8 mouse cellular contexts compared by ENCODE assay signal in the genomic region with DNA sequence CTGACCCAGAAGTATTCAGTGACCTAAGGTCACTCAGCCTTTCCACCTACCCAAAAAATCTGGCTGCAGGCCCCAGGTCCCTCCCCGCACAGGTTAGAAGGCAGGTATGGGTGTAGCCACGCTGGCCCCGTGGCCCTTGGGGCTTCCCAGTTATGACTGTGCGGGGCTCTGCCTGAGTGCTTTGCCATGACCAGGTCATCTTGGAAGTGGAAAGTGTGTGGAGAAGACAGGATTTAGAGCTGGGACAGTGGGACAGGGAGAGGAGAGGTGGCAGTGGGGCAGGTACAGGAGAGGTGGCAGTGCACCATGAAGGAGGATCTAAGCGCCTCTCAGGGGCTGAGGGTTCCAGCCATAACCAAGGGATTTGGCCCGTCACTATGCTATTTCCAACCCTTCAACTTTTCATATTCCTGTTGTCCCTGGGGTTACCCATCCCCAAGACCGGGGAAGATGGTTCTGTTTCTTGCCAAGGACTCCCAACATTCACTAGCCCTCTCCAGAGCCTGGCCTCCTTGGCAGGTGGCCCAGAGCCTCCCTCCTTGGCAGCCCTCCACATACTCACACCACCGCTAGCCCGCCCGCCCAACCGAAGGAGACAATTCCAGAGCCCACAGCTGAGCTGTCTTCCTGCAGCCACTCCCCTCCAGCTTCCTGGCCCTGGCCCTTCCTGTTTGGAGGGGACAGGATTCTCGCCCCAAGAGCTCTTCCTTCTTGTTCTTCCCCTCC. TPM values are rescaled to one million over a fixed set of nuclear protein-coding genes. Genes with fewer than 3 reads are reported as not detected.
DNase-seq lines count a peak whose midpoint lies in the region; ATAC-seq lines count a peak whose summit lies in the region.

No protein-coding gene starts in this region.

- 0 out of 2 replicates have a peak overlapping the region, but pooled peaks have one; percentile 14 for H3K27ac ChIP-seq in midbrain, embryonic 13.5 days

- 86% methylated on average over 12 of the region's 12 CpGs for WGBS in midbrain, embryonic 13.5 days

- no peaks in the 10 kb centered on the region for H3K27me3 ChIP-seq in midbrain, embryonic 13.5 days

- peak; percentile 11 to 44 for DNase-seq in left cerebral cortex, adult 18-20 months (ENCODE audit: low spot score in 2 of 2)
- DNase-seq in left cerebral cortex, adult 11 months (ENCODE audit: low spot score) = no peak
- DNase-seq in frontal cortex, postnatal 36 days (ENCODE audit: low spot score in 2 of 2) = peak; percentile 38 to 52
- DNase-seq in heart, postnatal 4 days = peak; percentile 97
- peak; percentile 94 for DNase-seq in left cerebral cortex, postnatal 4 days
- peak; percentile 64 for DNase-seq in testis, postnatal 14 days (ENCODE audit: low spot score)
- DNase-seq in c-Kit-positive CD71-positive TER-119-positive erythroid progenitor cells, embryonic 14.5 days (ENCODE audit: low spot score) = no peak

- intact Hi-C loops in left cerebral cortex, postnatal 4 days (cut with DNase I) = no loop called here

- no peaks in the 10 kb centered on the region for H3K36me3 ChIP-seq in midbrain, embryonic 13.5 days

- H3K9ac ChIP-seq in midbrain, embryonic 13.5 days (replicated peaks) = no peak overlapping the region

- no peak overlapping the region for H3K4me2 ChIP-seq in midbrain, embryonic 13.5 days (replicated peaks)

- no peaks in the 10 kb centered on the region for H3K4me1 ChIP-seq in midbrain, embryonic 13.5 days (replicated peaks)

- no peaks in the 10 kb centered on the region for H3K9me3 ChIP-seq in midbrain, embryonic 13.5 days

- no peak overlapping the region for H3K4me3 ChIP-seq in midbrain, embryonic 13.5 days (replicated peaks)

- ATAC-seq in midbrain, embryonic 13.5 days = peak; percentile 16; the same call in 1 of the 2 replicates

RNA-seq across cellular contexts. Expression of gene Ccdc102a, which starts 13.3 kb away (rescaled TPM):
- 1 to 10 TPM; 1.5 to 1.9 TPM for total RNA-seq in left cerebral cortex, adult 18-20 months (2021)
- 10 to 100 TPM; 18.1 to 19.4 TPM for total RNA-seq in heart, postnatal 4 days (2021)
- total RNA-seq in left cerebral cortex, postnatal 4 days (2021) = 1 to 10 TPM; 4.9 to 5.5 TPM
- 4.0 and 6.0 TPM in 2 replicates for polyA plus RNA-seq in midbrain, embryonic 13.5 days (2015; fragmentation: Nextera tagmentation; extraction: Ambion mirVana)

RNA-seq across cellular contexts. Expression of gene Adgrg5, which starts 18.9 kb away (rescaled TPM):
- total RNA-seq in left cerebral cortex, adult 18-20 months (2021) = not detected
- total RNA-seq in heart, postnatal 4 days (2021) = under 1 TPM; 0.12 to 0.50 TPM
- under 1 TPM in 1 of 2 experiments, not detected in 1; 0.74 TPM for total RNA-seq in left cerebral cortex, postnatal 4 days (2021)
- 0.08 and 0.13 TPM in 2 replicates for polyA plus RNA-seq in midbrain, embryonic 13.5 days (2015; fragmentation: Nextera tagmentation; extraction: Ambion mirVana)

RNA-seq across cellular contexts. Expression of gene Dok4, which starts 28.5 kb away (rescaled TPM):
- total RNA-seq in left cerebral cortex, adult 18-20 months (2021) = 10 to 100 TPM; 18.6 to 20.9 TPM
- total RNA-seq in heart, postnatal 4 days (2021) = 10 to 100 TPM; 34.2 to 39.5 TPM
- total RNA-seq in left cerebral cortex, postnatal 4 days (2021) = 100 to 1,000 TPM; 181 to 191 TPM
- polyA plus RNA-seq in midbrain, embryonic 13.5 days (2015; fragmentation: Nextera tagmentation; extraction: Ambion mirVana) = 51.2 and 54.5 TPM in 2 replicates

RNA-seq across cellular contexts. Expression of gene Polr2c, which starts 47.4 kb away (rescaled TPM):
- 10 to 100 TPM; 74.5 to 75.7 TPM for total RNA-seq in left cerebral cortex, adult 18-20 months (2021)
- total RNA-seq in heart, postnatal 4 days (2021) = 10 to 100 TPM; 63.3 to 74.8 TPM
- 10 to 100 TPM; 53.6 to 63.3 TPM for total RNA-seq in left cerebral cortex, postnatal 4 days (2021)
- polyA plus RNA-seq in midbrain, embryonic 13.5 days (2015; fragmentation: Nextera tagmentation; extraction: Ambion mirVana) = 133 and 140 TPM in 2 replicates

Comparison
In these comparisons a context has a peak if more than half of its experiments do, and no peak if none do; other contexts are left out.
1. DNase-seq: peak in left cerebral cortex, adult 18-20 months (2 of 2), frontal cortex, postnatal 36 days (2 of 2), heart, postnatal 4 days (single experiment), left cerebral cortex, postnatal 4 days (single experiment) and testis, postnatal 14 days (single experiment); none in left cerebral cortex, adult 11 months (single experiment) and c-Kit-positive CD71-positive TER-119-positive erythroid progenitor cells, embryonic 14.5 days (single experiment).
2. RNA of gene Dok4, which starts 28.5 kb away (total RNA-seq): 181 to 191 TPM in left cerebral cortex, postnatal 4 days; 34.2 to 39.5 TPM in heart, postnatal 4 days and 18.6 to 20.9 TPM in left cerebral cortex, adult 18-20 months; every median in the first group is over 4 times any median in the second.